Mouse (Mus musculus) c-Kit-positive CD71-positive TER-119-negative erythroid progenitor cells, embryonic 14.5 days (primary cell): ENCODE results near the gene Mup1.
"Not testable (repeated sequence)": the region's sequence is repeated elsewhere in the genome, so short reads cannot be mapped to it uniquely, and the experiment has no call there.

Experiments used
- DNase-seq: peaks from one replicate; pipeline ENCODE4 v3.0.0-alpha.2; 2013; ENCODE audit warnings: low read depth

Gene Mup1

GRCm38 (mm10) chr4:60501860-60502259, at the start of gene Mup1:
TSS of gene Mup1 (minus strand) at chr4:60501960.
- not testable (repeated sequence) for DNase-seq
